Mouse (Mus musculus) neural tube, embryonic 15.5 days (tissue): ENCODE results near the gene Gm5294. TPM values are rescaled to one million over a fixed set of nuclear protein-coding genes. Genes with fewer than 3 reads are reported as not detected.

Experiments used
- polyA plus RNA-seq: library from polyadenylated mRNA; unstranded; fragments of >200 nt; fragmentation: Nextera tagmentation; extraction: Ambion mirVana; gene quantifications from 2 replicates; pipeline ENCODE4 v1.2.1, GENCODE M21; 2015

The Gm5294 gene
- polyA plus RNA-seq, 1 experiment from 2014 or later, result not detected

Other genes with a start within 250 kb of the Gm5294 start
- 66.9 and 69.6 TPM in 2 replicates for gene Zfp68, start 200.3 kb upstream of the Gm5294 start, polyA plus RNA-seq
- 22.1 and 22.2 TPM in 2 replicates for gene A430033K04Rik, start 197.2 kb upstream of the Gm5294 start, polyA plus RNA-seq
- 43.6 and 57.9 TPM in 2 replicates for gene Fam20c, start 65.6 kb upstream of the Gm5294 start, polyA plus RNA-seq
- 28.2 and 35.1 TPM in 2 replicates for gene Pdgfa, start 177.3 kb downstream of the Gm5294 start, polyA plus RNA-seq